Mouse (Mus musculus): ENCODE measurements around the gene Hagh. TPM values are rescaled to one million over a fixed set of nuclear protein-coding genes. Genes with fewer than 3 reads are reported as not detected.

Gene Hagh
- total and polyA plus RNA-seq, 2 experiments from 2014 or later, result 61.6 to 62.8 TPM

GRCm38 (mm10) chr17:24849733-24850064 is 9.8 kb downstream of the Hagh start:
- peak overlapping the region; percentile 93 for H3K27ac ChIP-seq (ENCODE audit: low read depth, low read length)
- WGBS, result 4% methylated on average over 21 of the region's 21 CpGs
- no peak for ATAC-seq
- H3K9ac ChIP-seq, result peak overlapping the region; percentile 64
- no peaks in the 10 kb centered on the region for H3K9me3 ChIP-seq (ENCODE audit: low read length)
- peak overlapping the region; percentile 84 for H3K4me3 ChIP-seq (ENCODE audit: low read depth, low read length)
- H3K36me3 ChIP-seq (ENCODE audit: insufficient read depth), result peaks cover 14% of the 10 kb centered on the region
- TF ChIP-seq CTCF (IDR thresholded peaks at IDR 0.05; ENCODE audit: low read depth), result peak; percentile 66
- DNase-seq, result no peak
- peaks cover 16% of the 10 kb centered on the region; the same call in 1 of the 2 replicates for H3K4me1 ChIP-seq (ENCODE audit: insufficient read depth)
- no peaks in the 10 kb centered on the region for H3K27me3 ChIP-seq (ENCODE audit: insufficient read depth, low read length)
- peak overlapping the region; percentile 96 for H3K4me2 ChIP-seq (ENCODE audit: low read depth)

GRCm38 (mm10) chr17:24850065-24850772 is 10.3 kb downstream of the Hagh start, which contains the start of gene Fahd1:
Gene Fahd1, minus strand, starts transcription at chr17:24850364.
- Histone ChIP-seq H3K27ac (ENCODE audit: low read depth, low read length) (peak within 1 kb of the TSS; percentile 93), H3K4me1 (ENCODE audit: insufficient read depth) (peaks cover 16% of the 10 kb centered on the region; the same call in 1 of the 2 replicates), H3K36me3 (ENCODE audit: insufficient read depth) (peaks cover 17% of the 10 kb centered on the region), H3K4me3 (ENCODE audit: low read depth, low read length) (peak within 1 kb of the TSS; percentile 84), H3K4me2 (ENCODE audit: low read depth) (peak within 1 kb of the TSS; percentile 96), H3K27me3 (ENCODE audit: insufficient read depth, low read length) (no peaks in the 10 kb centered on the region), H3K9me3 (ENCODE audit: low read length) (no peaks in the 10 kb centered on the region), H3K9ac (peak within 1 kb of the TSS; percentile 64)
- TF ChIP-seq CTCF (IDR thresholded peaks at IDR 0.05; ENCODE audit: low read depth), result no peak; the same call in 1 of the 2 replicates
- WGBS, result 1% methylated on average over 58 of the region's 58 CpGs
- ATAC-seq (peak; percentile 99), DNase-seq (peak; percentile 97)

- peak overlapping the region; percentile 64; the same call in 1 of the 2 replicates for H3K27ac ChIP-seq (ENCODE audit: low read depth, low read length)
- H3K36me3 ChIP-seq (ENCODE audit: insufficient read depth), result peaks cover 23% of the 10 kb centered on the region
- under 1% methylated on average over 20 of the region's 20 CpGs for WGBS
- H3K4me1 ChIP-seq (ENCODE audit: insufficient read depth), result peaks cover 16% of the 10 kb centered on the region; the same call in 1 of the 2 replicates
- peak overlapping the region; percentile 96 for H3K4me2 ChIP-seq (ENCODE audit: low read depth)
- ATAC-seq (no peak), DNase-seq (peak; percentile 27)
- H3K4me3 ChIP-seq (ENCODE audit: low read depth, low read length), result peak overlapping the region; percentile 84
- H3K9me3 ChIP-seq (ENCODE audit: low read length), result no peaks in the 10 kb centered on the region
- no peak for TF ChIP-seq CTCF (IDR thresholded peaks at IDR 0.05; ENCODE audit: low read depth)
- H3K27me3 ChIP-seq (ENCODE audit: insufficient read depth, low read length), result no peaks in the 10 kb centered on the region
- H3K9ac ChIP-seq, result peak overlapping the region; percentile 53
Observed at GRCm38 (mm10) chr17:24850773-24851127, 10.8 kb downstream of the Hagh start.

- ATAC-seq (no peak), DNase-seq (no peak)
- Histone ChIP-seq H3K9me3 (ENCODE audit: low read length) (no peaks in the 10 kb centered on the region), H3K9ac (no peak overlapping the region), H3K27ac (ENCODE audit: low read depth, low read length) (no peak overlapping the region), H3K4me3 (ENCODE audit: low read depth, low read length) (peak overlapping the region; percentile 84), H3K27me3 (ENCODE audit: insufficient read depth, low read length) (no peaks in the 10 kb centered on the region), H3K36me3 (ENCODE audit: insufficient read depth) (peaks cover 29% of the 10 kb centered on the region), H3K4me2 (ENCODE audit: low read depth) (peak overlapping the region; percentile 96), H3K4me1 (ENCODE audit: insufficient read depth) (peaks cover 16% of the 10 kb centered on the region; the same call in 1 of the 2 replicates)
- TF ChIP-seq CTCF (IDR thresholded peaks at IDR 0.05; ENCODE audit: low read depth), result no peak
- WGBS, result 80% methylated on average over 10 of the region's 10 CpGs
Observed at GRCm38 (mm10) chr17:24851381-24852125, 11.6 kb downstream of the Hagh start.

GRCm38 (mm10) chr17:24855838-24856464 is 16.0 kb downstream of the Hagh start:
- Histone ChIP-seq H3K4me1 (ENCODE audit: insufficient read depth) (peaks cover 4% of the 10 kb centered on the region; the same call in 1 of the 2 replicates), H3K27ac (ENCODE audit: low read depth, low read length) (no peak overlapping the region), H3K4me3 (ENCODE audit: low read depth, low read length) (no peak overlapping the region), H3K36me3 (ENCODE audit: insufficient read depth) (peaks cover 45% of the 10 kb centered on the region), H3K4me2 (ENCODE audit: low read depth) (no peak overlapping the region), H3K9ac (no peak overlapping the region), H3K27me3 (ENCODE audit: insufficient read depth, low read length) (no peaks in the 10 kb centered on the region), H3K9me3 (ENCODE audit: low read length) (no peaks in the 10 kb centered on the region)
- TF ChIP-seq CTCF (IDR thresholded peaks at IDR 0.05; ENCODE audit: low read depth), result no peak
- no peak for DNase-seq
- WGBS, result 76% methylated on average over 3 of the region's 3 CpGs
- ATAC-seq, result no peak

- Histone ChIP-seq H3K4me1 (ENCODE audit: insufficient read depth) (no peaks in the 10 kb centered on the region), H3K36me3 (ENCODE audit: insufficient read depth) (peaks cover 52% of the 10 kb centered on the region), H3K4me2 (ENCODE audit: low read depth) (no peak overlapping the region), H3K9me3 (ENCODE audit: low read length) (no peaks in the 10 kb centered on the region), H3K27me3 (ENCODE audit: insufficient read depth, low read length) (no peaks in the 10 kb centered on the region), H3K4me3 (ENCODE audit: low read depth, low read length) (no peak overlapping the region), H3K9ac (no peak overlapping the region), H3K27ac (ENCODE audit: low read depth, low read length) (no peak overlapping the region)
- ATAC-seq (no peak), DNase-seq (no peak)
- WGBS, result 91% methylated on average over 13 of the region's 13 CpGs
- no peak for TF ChIP-seq CTCF (IDR thresholded peaks at IDR 0.05; ENCODE audit: low read depth)
Observed at GRCm38 (mm10) chr17:24856589-24856988, 16.6 kb downstream of the Hagh start.
